Mouse (Mus musculus) liver, embryonic 14.5 days (tissue): ENCODE data around the gene Ikbke.

Source experiments
- CTCF ChIP-seq: IDR thresholded peaks from 2 replicates; pipeline ENCODE4 v1.5.1; 2016; ENCODE audit warnings: antibody characterized with exemption, low read depth, control low read depth
- EP300 ChIP-seq: IDR thresholded peaks from 2 replicates; pipeline ENCODE4 v1.6.1; 2016; ENCODE audit warnings: antibody characterized with exemption, low read depth

DNA sequence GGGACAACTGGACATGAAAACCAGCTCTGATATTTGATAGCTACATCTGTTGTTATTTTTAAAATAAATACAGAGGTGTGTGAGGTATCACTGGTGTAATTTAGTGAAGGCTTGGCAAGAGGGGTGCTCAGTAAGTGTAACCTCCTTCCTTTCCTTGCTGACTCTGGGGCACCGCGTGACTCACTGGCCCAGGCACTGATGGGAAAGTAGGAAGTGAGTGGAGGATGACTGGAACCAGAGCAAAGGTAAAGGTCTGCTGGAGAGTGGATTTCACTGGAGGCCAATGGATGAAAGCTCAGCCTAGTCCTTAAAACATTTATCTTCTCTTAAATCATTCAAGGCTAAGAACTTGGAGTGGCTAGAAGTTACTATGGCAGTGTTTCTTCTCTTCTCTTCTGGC lies 21.3 kb upstream of the Ikbke start:
- no peak for TF ChIP-seq CTCF
- TF ChIP-seq EP300 = no peak
